Mouse (Mus musculus) stomach, embryonic 16.5 days (tissue): ENCODE results near the gene Arid5b. TPM values are rescaled to one million over a fixed set of nuclear protein-coding genes. Genes with fewer than 3 reads are reported as not detected.

Source experiments
- ATAC-seq: fragments of 200-750 bp; cut with Nextera tagmentation; 2 replicates; pipeline ENCODE4 v1.8.0; 2017; ENCODE audit warnings: moderate number of reproducible peaks, moderate TSS enrichment; ENCODE audit not compliant: insufficient read depth, low FRiP score
- H3K27ac ChIP-seq: fragments of 300-500 bp; sonication (generic); 2 replicates; pipeline ENCODE4 v1.5.1; 2014; ENCODE audit warnings: low read length
- H3K27me3 ChIP-seq: fragments of 300-500 bp; sonication (generic); 2 replicates; pipeline ENCODE4 v1.6.1; 2014; ENCODE audit warnings: low read length, control low read depth, mixed read lengths; ENCODE audit not compliant: control insufficient read depth, insufficient read depth
- H3K36me3 ChIP-seq: fragments of 300-500 bp; sonication (generic); 2 replicates; pipeline ENCODE4 v1.6.1; 2014; ENCODE audit warnings: low read length; ENCODE audit not compliant: control insufficient read depth, insufficient read depth
- H3K4me1 ChIP-seq: fragments of 300-500 bp; sonication (generic); 2 replicates; pipeline ENCODE4 v1.6.1; 2014; ENCODE audit warnings: low read length, control low read depth, mixed read lengths; ENCODE audit not compliant: control insufficient read depth, insufficient read depth
- H3K4me2 ChIP-seq: fragments of 300-500 bp; sonication (generic); 2 replicates; pipeline ENCODE4 v1.6.1; 2014; ENCODE audit warnings: low read depth, low read length, mixed read lengths
- H3K4me3 ChIP-seq: fragments of 300-500 bp; sonication (generic); replicated peaks from 2 replicates; pipeline ENCODE4 v1.5.1; 2014; ENCODE audit warnings: mild to moderate bottlenecking, low read length
- H3K9ac ChIP-seq: fragments of 300-500 bp; sonication (generic); 2 replicates; pipeline ENCODE4 v1.6.1; 2014; ENCODE audit warnings: low read length
- H3K9me3 ChIP-seq: fragments of 300-500 bp; sonication (generic); replicated peaks from 2 replicates; pipeline ENCODE4 v1.6.1; 2016; ENCODE audit warnings: low read length, control low read depth; ENCODE audit not compliant: control insufficient read depth
- WGBS: fragments of 180-500 bp; shearing (Covaris S2); extraction: QIAGEN DNeasy Blood & Tissue Kit; methylation state at CpG from one replicate; pipeline ENCODE4 v1.1.7; 2014; 5-methylcytosine and 5-hydroxymethylcytosine counted together
- polyA plus RNA-seq: library from polyadenylated mRNA; unstranded; fragments of >200 nt; fragmentation: Nextera tagmentation; extraction: Ambion mirVana; gene quantifications from 2 replicates; pipeline ENCODE4 v1.2.1, GENCODE M21; 2015

Arid5b gene
- polyA plus RNA-seq, 1 experiment from 2014 or later, result 33.6 TPM

GRCm38 (mm10) chr10:68067961-68068360, 210.6 kb downstream of the Arid5b start:
- Histone ChIP-seq H3K4me2 (no peak overlapping the region), H3K36me3 (no peaks in the 10 kb centered on the region), H3K4me1 (no peaks in the 10 kb centered on the region), H3K27me3 (no peaks in the 10 kb centered on the region), H3K4me3 (no peak overlapping the region), H3K9ac (no peak overlapping the region), H3K27ac (no peak overlapping the region), H3K9me3 (no peaks in the 10 kb centered on the region)
- ATAC-seq, result no peak
- WGBS, result 80% methylated on average over 5 of the region's 5 CpGs

GRCm38 (mm10) chr10:68066173-68066572, 212.4 kb downstream of the Arid5b start:
- no peak overlapping the region for H3K9ac ChIP-seq
- H3K27me3 ChIP-seq, result no peaks in the 10 kb centered on the region
- no peak overlapping the region for H3K4me3 ChIP-seq
- H3K36me3 ChIP-seq, result no peaks in the 10 kb centered on the region
- H3K4me2 ChIP-seq, result no peak overlapping the region
- ATAC-seq, result no peak
- peaks cover under 1% of the 10 kb centered on the region for H3K4me1 ChIP-seq
- WGBS, result 84% methylated on average over 5 of the region's 5 CpGs
- no peak overlapping the region for H3K27ac ChIP-seq
- no peaks in the 10 kb centered on the region for H3K9me3 ChIP-seq

GRCm38 (mm10) chr10:68064571-68064970, 214.0 kb downstream of the Arid5b start:
- no peak for ATAC-seq
- WGBS, result 93% methylated on average over 10 of the region's 10 CpGs

GRCm38 (mm10) chr10:68063806-68064545, 214.6 kb downstream of the Arid5b start:
- Histone ChIP-seq H3K9me3 (no peaks in the 10 kb centered on the region), H3K4me2 (no peak overlapping the region), H3K27ac (no peak overlapping the region), H3K4me3 (no peak overlapping the region), H3K4me1 (peaks cover 5% of the 10 kb centered on the region), H3K27me3 (no peaks in the 10 kb centered on the region), H3K36me3 (no peaks in the 10 kb centered on the region), H3K9ac (no peak overlapping the region)
- no peak for ATAC-seq
- WGBS, result 59% methylated on average over 8 of the region's 8 CpGs

More at GRCm38 (mm10) chr10:68064571-68064970, 214.0 kb downstream of the Arid5b start:
- no peak overlapping the region for H3K9ac ChIP-seq
- no peak overlapping the region for H3K4me3 ChIP-seq
- peaks cover 5% of the 10 kb centered on the region for H3K4me1 ChIP-seq
- H3K4me2 ChIP-seq, result no peak overlapping the region
- no peaks in the 10 kb centered on the region for H3K36me3 ChIP-seq
- no peaks in the 10 kb centered on the region for H3K27me3 ChIP-seq
- H3K9me3 ChIP-seq, result no peaks in the 10 kb centered on the region
- H3K27ac ChIP-seq, result no peak overlapping the region

GRCm38 (mm10) chr10:68061249-68061615, 217.3 kb downstream of the Arid5b start:
- peak overlapping the region; percentile 95 for H3K27ac ChIP-seq
- H3K4me2 ChIP-seq, result peak overlapping the region; percentile 39
- no peaks in the 10 kb centered on the region for H3K27me3 ChIP-seq
- H3K4me1 ChIP-seq, result peaks cover 10% of the 10 kb centered on the region
- H3K9me3 ChIP-seq, result no peaks in the 10 kb centered on the region
- ATAC-seq, result no peak; the same call in 1 of the 2 replicates
- WGBS, result 42% methylated on average over 8 of the region's 8 CpGs
- H3K9ac ChIP-seq, result peak overlapping the region; percentile 46; the same call in 1 of the 2 replicates
- no peaks in the 10 kb centered on the region for H3K36me3 ChIP-seq
- H3K4me3 ChIP-seq, result no peak overlapping the region

- ATAC-seq, result peak; percentile 65
- WGBS, result 26% methylated on average over 16 of the region's 16 CpGs
- Histone ChIP-seq H3K27me3 (no peaks in the 10 kb centered on the region), H3K4me1 (peaks cover 10% of the 10 kb centered on the region), H3K36me3 (no peaks in the 10 kb centered on the region), H3K9ac (peak overlapping the region; percentile 46), H3K27ac (peak overlapping the region; percentile 95), H3K9me3 (no peaks in the 10 kb centered on the region), H3K4me3 (no peak overlapping the region), H3K4me2 (peak overlapping the region; percentile 39)
Measured at GRCm38 (mm10) chr10:68060590-68061248, 217.8 kb downstream of the Arid5b start.

GRCm38 (mm10) chr10:68058378-68058777, 220.2 kb downstream of the Arid5b start:
- no peaks in the 10 kb centered on the region for H3K27me3 ChIP-seq
- no peak overlapping the region for H3K4me3 ChIP-seq
- no peak overlapping the region for H3K4me2 ChIP-seq
- no peaks in the 10 kb centered on the region for H3K9me3 ChIP-seq
- peaks cover 10% of the 10 kb centered on the region for H3K4me1 ChIP-seq
- H3K9ac ChIP-seq, result no peak overlapping the region
- H3K27ac ChIP-seq, result no peak overlapping the region
- no peaks in the 10 kb centered on the region for H3K36me3 ChIP-seq
- ATAC-seq, result no peak
- 100% methylated on average over 1 of the region's 1 CpGs for WGBS

GRCm38 (mm10) chr10:68057841-68058240, 220.7 kb downstream of the Arid5b start:
- 80% methylated on average over 3 of the region's 3 CpGs for WGBS
- H3K4me3 ChIP-seq, result no peak overlapping the region
- H3K27ac ChIP-seq, result no peak overlapping the region

GRCm38 (mm10) chr10:68054706-68055105, 223.8 kb downstream of the Arid5b start:
- ATAC-seq, result no peak
- no peaks in the 10 kb centered on the region for H3K9me3 ChIP-seq
- no peak overlapping the region for H3K4me2 ChIP-seq
- 0 out of 2 replicates have a peak, but pooled peaks cover 6% of the 10 kb centered on the region for H3K4me1 ChIP-seq
- H3K9ac ChIP-seq, result no peak overlapping the region
- H3K36me3 ChIP-seq, result no peaks in the 10 kb centered on the region
- no peak overlapping the region for H3K4me3 ChIP-seq
- H3K27me3 ChIP-seq, result no peaks in the 10 kb centered on the region
- 85% methylated on average over 6 of the region's 6 CpGs for WGBS
- no peak overlapping the region for H3K27ac ChIP-seq

More at GRCm38 (mm10) chr10:68057841-68058240, 220.7 kb downstream of the Arid5b start:
- H3K36me3 ChIP-seq, result no peaks in the 10 kb centered on the region
- peaks cover 10% of the 10 kb centered on the region for H3K4me1 ChIP-seq
- H3K9ac ChIP-seq, result no peak overlapping the region
- no peak for ATAC-seq
- no peaks in the 10 kb centered on the region for H3K9me3 ChIP-seq
- no peaks in the 10 kb centered on the region for H3K27me3 ChIP-seq
- no peak overlapping the region for H3K4me2 ChIP-seq
